Mouse (Mus musculus) ovary, postnatal 10 days (tissue): ENCODE results near the gene Tbata.

Experiments
- DNase-seq: peaks from one replicate; pipeline ENCODE4 v3.0.0; 2022; ENCODE audit warnings: low spot score

Tbata gene

GRCm38 (mm10) chr10:61211105-61211504, 39.4 kb downstream of the Tbata start:
- DNase-seq = no peak

GRCm38 (mm10) chr10:61211743-61212142, 40.0 kb downstream of the Tbata start:
- no peak for DNase-seq

GRCm38 (mm10) chr10:61212817-61213216, 41.1 kb downstream of the Tbata start:
- DNase-seq = no peak

GRCm38 (mm10) chr10:61215658-61216057, 43.9 kb downstream of the Tbata start:
- DNase-seq = no peak

GRCm38 (mm10) chr10:61216163-61216562, 44.4 kb downstream of the Tbata start:
- no peak for DNase-seq

GRCm38 (mm10) chr10:61219318-61219717, 47.6 kb downstream of the Tbata start:
- no peak for DNase-seq

- DNase-seq = no peak
Observed at GRCm38 (mm10) chr10:61225694-61226093, 53.9 kb downstream of the Tbata start.

- DNase-seq = no peak
Observed at GRCm38 (mm10) chr10:61226784-61227396, 55.1 kb downstream of the Tbata start.

- DNase-seq = no peak
Observed at GRCm38 (mm10) chr10:61231756-61232155, 60.0 kb downstream of the Tbata start.

- DNase-seq = no peak
Observed at GRCm38 (mm10) chr10:61232858-61233567, 61.3 kb downstream of the Tbata start.

- DNase-seq = no peak
Observed at GRCm38 (mm10) chr10:61234319-61234718, 62.6 kb downstream of the Tbata start.

- DNase-seq = no peak
Observed at GRCm38 (mm10) chr10:61235677-61236267, 64.0 kb downstream of the Tbata start.

GRCm38 (mm10) chr10:61236683-61237390, 65.1 kb downstream of the Tbata start:
- DNase-seq = no peak

GRCm38 (mm10) chr10:61237391-61237785, 65.6 kb downstream of the Tbata start:
- DNase-seq = no peak
